Mouse (Mus musculus) neural tube, embryonic 14.5 days (tissue): ENCODE data around the gene Taf11. TPM values are rescaled to one million over a fixed set of nuclear protein-coding genes. Genes with fewer than 3 reads are reported as not detected.

Experiments
- ATAC-seq: fragments of 200-750 bp; cut with Nextera tagmentation; 2 replicates; pipeline ENCODE4 v1.8.0; 2017; ENCODE audit warnings: low read depth, mild to moderate bottlenecking, moderate TSS enrichment, moderate library complexity
- H3K27ac ChIP-seq: fragments of 300-500 bp; sonication (generic); 2 replicates; pipeline ENCODE4 v1.5.1; 2014; ENCODE audit warnings: low read depth, mild to moderate bottlenecking, control low read depth, low read length, moderate library complexity, mixed read lengths
- H3K27me3 ChIP-seq: fragments of 300-500 bp; sonication (generic); 2 replicates; pipeline ENCODE4 v1.6.1; 2014; ENCODE audit warnings: low read length; ENCODE audit not compliant: control insufficient read depth, insufficient read depth
- H3K36me3 ChIP-seq: fragments of 300-500 bp; sonication (generic); 2 replicates; pipeline ENCODE4 v1.6.1; 2014; ENCODE audit warnings: low read length, mixed read lengths; ENCODE audit not compliant: control insufficient read depth, insufficient read depth
- H3K4me1 ChIP-seq: fragments of 300-500 bp; sonication (generic); 2 replicates; pipeline ENCODE4 v1.6.1; 2014; ENCODE audit warnings: low read length; ENCODE audit not compliant: control insufficient read depth, insufficient read depth
- H3K4me2 ChIP-seq: fragments of 300-500 bp; sonication (generic); 2 replicates; pipeline ENCODE4 v1.6.1; 2014; ENCODE audit warnings: mild to moderate bottlenecking, low read depth, low read length, control low read depth
- H3K4me3 ChIP-seq: fragments of 300-500 bp; sonication (generic); 2 replicates; pipeline ENCODE4 v1.5.1; 2014; ENCODE audit warnings: low read depth, low read length, control low read depth, mixed read lengths
- H3K9ac ChIP-seq: fragments of 300-500 bp; sonication (generic); replicated peaks from 2 replicates; pipeline ENCODE4 v1.6.1; 2014; ENCODE audit warnings: low read depth, mild to moderate bottlenecking, control low read depth, low read length, mixed read lengths
- H3K9me3 ChIP-seq: fragments of 300-500 bp; sonication (generic); 2 replicates; pipeline ENCODE4 v1.6.1; 2016; ENCODE audit warnings: low read length; ENCODE audit not compliant: control insufficient read depth
- WGBS: fragments of 180-500 bp; shearing (Covaris S2); extraction: QIAGEN DNeasy Blood & Tissue Kit; methylation state at CpG from one replicate; pipeline ENCODE4 v1.1.7; 2014; 5-methylcytosine and 5-hydroxymethylcytosine counted together
- polyA plus RNA-seq: library from polyadenylated mRNA; unstranded; fragments of >200 nt; fragmentation: Nextera tagmentation; extraction: Ambion mirVana; gene quantifications from 2 replicates; pipeline ENCODE4 v1.2.1, GENCODE M21; 2014

The Taf11 gene
- polyA plus RNA-seq, result 56.8 and 60.3 TPM in 2 replicates

- H3K4me3 ChIP-seq, result peak within 1 kb of the TSS; percentile 86
- peak within 1 kb of the TSS; percentile 84 for H3K4me2 ChIP-seq
- ATAC-seq, result peak; percentile 57
- peaks cover 5% of the 10 kb centered on the region; the same call in 1 of the 2 replicates for H3K36me3 ChIP-seq
- no peaks in the 10 kb centered on the region for H3K27me3 ChIP-seq
- no peaks in the 10 kb centered on the region for H3K9me3 ChIP-seq
- 2% methylated on average over 53 of the region's 53 CpGs for WGBS
- H3K27ac ChIP-seq, result peak within 1 kb of the TSS; percentile 92
- peak within 1 kb of the TSS; percentile 80 for H3K9ac ChIP-seq
- peaks cover 14% of the 10 kb centered on the region for H3K4me1 ChIP-seq
These were observed at the start of gene Taf11 for GRCm38 (mm10) chr17:27909622-27910500. Gene Taf11, minus strand, starts transcription at chr17:27909844.

GRCm38 (mm10) chr17:27957649-27958048 is 48.0 kb upstream of the Taf11 start:
- H3K27me3 ChIP-seq, result no peaks in the 10 kb centered on the region
- no peak overlapping the region for H3K4me2 ChIP-seq
- WGBS, result 88% methylated on average over 9 of the region's 9 CpGs
- no peaks in the 10 kb centered on the region for H3K36me3 ChIP-seq
- H3K4me1 ChIP-seq, result no peaks in the 10 kb centered on the region
- no peak overlapping the region for H3K4me3 ChIP-seq
- H3K9me3 ChIP-seq, result no peaks in the 10 kb centered on the region
- ATAC-seq, result no peak
- no peak overlapping the region for H3K9ac ChIP-seq
- H3K27ac ChIP-seq, result no peak overlapping the region

GRCm38 (mm10) chr17:27954629-27955402 is 45.2 kb upstream of the Taf11 start:
- H3K36me3 ChIP-seq, result no peaks in the 10 kb centered on the region
- H3K27ac ChIP-seq, result no peak overlapping the region
- no peak for ATAC-seq
- 63% methylated on average over 14 of the region's 14 CpGs for WGBS
- no peak overlapping the region for H3K4me3 ChIP-seq
- no peak overlapping the region for H3K4me2 ChIP-seq
- no peaks in the 10 kb centered on the region for H3K4me1 ChIP-seq
- H3K9ac ChIP-seq, result no peak overlapping the region
- no peaks in the 10 kb centered on the region for H3K27me3 ChIP-seq
- no peaks in the 10 kb centered on the region for H3K9me3 ChIP-seq

- no peak for ATAC-seq
- Histone ChIP-seq H3K9me3 (no peaks in the 10 kb centered on the region), H3K4me1 (no peaks in the 10 kb centered on the region), H3K9ac (no peak overlapping the region), H3K36me3 (no peaks in the 10 kb centered on the region), H3K27me3 (no peaks in the 10 kb centered on the region), H3K27ac (no peak overlapping the region), H3K4me3 (no peak overlapping the region), H3K4me2 (no peak overlapping the region)
- 87% methylated on average over 6 of the region's 6 CpGs for WGBS
These were observed 43.5 kb upstream of the Taf11 start for GRCm38 (mm10) chr17:27953136-27953535.

DNA sequence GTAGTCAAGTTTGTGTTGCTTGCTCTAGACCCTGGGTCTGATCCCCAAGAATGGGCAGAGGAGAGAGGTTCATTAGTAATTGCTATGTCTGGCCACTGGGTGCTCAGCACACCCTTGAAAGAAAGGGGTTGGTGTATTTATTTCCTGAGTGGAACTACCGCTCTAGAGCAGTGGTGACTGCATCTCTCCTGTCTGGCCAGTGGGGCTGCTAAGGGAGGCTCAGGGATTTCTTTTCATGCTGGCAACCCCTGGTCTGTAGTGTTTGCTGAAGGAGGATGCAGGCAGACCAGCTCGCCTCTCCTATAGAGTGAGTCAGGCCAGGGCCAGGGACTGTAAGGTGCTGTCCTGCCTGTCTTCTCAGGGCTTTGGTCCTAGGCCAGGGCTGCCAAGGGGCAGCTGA is 37.5 kb upstream of the Taf11 start:
- ATAC-seq, result no peak
- H3K4me2 ChIP-seq, result no peak overlapping the region
- H3K9me3 ChIP-seq, result no peaks in the 10 kb centered on the region
- H3K4me3 ChIP-seq, result no peak overlapping the region
- WGBS, result 69% methylated on average over 2 of the region's 2 CpGs
- H3K4me1 ChIP-seq, result peaks cover 16% of the 10 kb centered on the region; the same call in 1 of the 2 replicates
- H3K9ac ChIP-seq, result no peak overlapping the region
- H3K27me3 ChIP-seq, result no peaks in the 10 kb centered on the region
- no peak overlapping the region for H3K27ac ChIP-seq
- no peaks in the 10 kb centered on the region for H3K36me3 ChIP-seq

DNA sequence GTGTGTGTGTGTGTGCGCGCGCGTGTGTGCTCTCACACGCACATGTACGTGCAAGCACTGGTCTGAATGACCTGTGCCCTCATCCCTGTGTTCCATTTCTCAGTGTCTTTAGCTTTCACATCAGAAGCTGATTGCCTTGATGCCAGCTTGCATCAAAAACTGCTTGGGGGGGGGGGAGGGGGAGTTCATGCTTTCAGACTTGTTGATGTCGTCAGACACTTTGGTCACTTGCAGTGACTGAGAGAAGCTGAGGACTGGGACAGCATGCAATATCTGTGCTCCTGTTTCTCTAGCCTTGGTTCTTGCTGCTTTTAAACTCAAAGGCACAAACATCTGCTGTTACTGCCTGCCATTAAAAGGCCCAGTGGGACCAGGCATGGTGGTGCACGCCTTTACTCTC is 36.7 kb upstream of the Taf11 start:
- ATAC-seq, result no peak
- WGBS, result 73% methylated on average over 8 of the region's 8 CpGs
- H3K27ac ChIP-seq, result peak overlapping the region; percentile 46; the same call in 1 of the 2 replicates
- H3K4me1 ChIP-seq, result peaks cover 16% of the 10 kb centered on the region; the same call in 1 of the 2 replicates
- H3K4me2 ChIP-seq, result no peak overlapping the region
- no peak overlapping the region for H3K9ac ChIP-seq
- no peaks in the 10 kb centered on the region for H3K27me3 ChIP-seq
- H3K9me3 ChIP-seq, result no peaks in the 10 kb centered on the region
- no peak overlapping the region for H3K4me3 ChIP-seq
- H3K36me3 ChIP-seq, result no peaks in the 10 kb centered on the region

DNA sequence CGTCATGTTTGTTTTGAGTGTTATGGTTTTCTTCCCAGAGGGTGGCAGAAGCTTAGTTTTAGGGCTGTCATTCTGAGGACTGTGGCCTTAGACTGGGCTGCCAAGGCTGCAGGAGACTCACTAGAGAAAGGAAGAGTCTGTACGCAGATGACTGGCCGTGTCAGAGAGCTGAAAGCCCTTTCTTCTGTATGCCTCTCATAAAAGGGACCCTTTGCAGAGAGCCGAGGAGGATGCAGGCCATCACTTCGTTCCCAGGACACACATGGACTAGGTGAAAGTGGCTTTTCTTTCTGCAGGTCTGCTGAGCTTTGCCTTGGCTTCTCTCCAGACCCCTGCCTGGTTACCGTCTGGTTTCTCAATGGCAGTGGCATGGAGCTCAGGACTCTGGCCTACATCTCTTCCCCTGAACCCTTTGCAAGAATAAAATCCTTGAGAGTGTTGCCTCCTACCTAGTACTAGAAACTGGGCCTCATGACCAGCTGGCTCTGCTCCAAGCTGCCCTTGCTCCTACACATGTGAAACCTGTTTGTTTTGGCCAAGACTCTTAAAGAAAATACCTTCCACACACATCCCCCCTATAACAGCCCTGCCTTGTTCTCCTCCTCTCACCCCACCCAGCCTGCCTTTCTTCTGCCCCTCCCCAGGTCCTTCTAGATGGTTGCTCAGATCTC is 36.0 kb upstream of the Taf11 start:
- no peaks in the 10 kb centered on the region for H3K36me3 ChIP-seq
- H3K27me3 ChIP-seq, result no peaks in the 10 kb centered on the region
- ATAC-seq, result no peak
- H3K4me3 ChIP-seq, result no peak overlapping the region
- H3K9me3 ChIP-seq, result no peaks in the 10 kb centered on the region
- 39% methylated on average over 6 of the region's 6 CpGs for WGBS
- H3K27ac ChIP-seq, result peak overlapping the region; percentile 46; the same call in 1 of the 2 replicates
- no peak overlapping the region for H3K4me2 ChIP-seq
- peaks cover 16% of the 10 kb centered on the region; the same call in 1 of the 2 replicates for H3K4me1 ChIP-seq
- no peak overlapping the region for H3K9ac ChIP-seq

- no peak for ATAC-seq
- no peak overlapping the region for H3K9ac ChIP-seq
- H3K4me1 ChIP-seq, result peaks cover 19% of the 10 kb centered on the region; the same call in 1 of the 2 replicates
These were observed 32.5 kb upstream of the Taf11 start for GRCm38 (mm10) chr17:27942131-27942530.

More at GRCm38 (mm10) chr17:27942131-27942530, 32.5 kb upstream of the Taf11 start:
- Histone ChIP-seq H3K9me3 (no peaks in the 10 kb centered on the region), H3K4me3 (no peak overlapping the region), H3K4me2 (no peak overlapping the region), H3K36me3 (no peaks in the 10 kb centered on the region), H3K27me3 (no peaks in the 10 kb centered on the region), H3K27ac (no peak overlapping the region)
- 95% methylated on average over 4 of the region's 4 CpGs for WGBS
